Mouse (Mus musculus): ENCODE results near the gene Ifitm10. TPM values are rescaled to one million over a fixed set of nuclear protein-coding genes. Genes with fewer than 3 reads are reported as not detected.
"Not testable (repeated sequence)": the region's sequence is repeated elsewhere in the genome, so short reads cannot be mapped to it uniquely, and the experiment has no call there.

Gene Ifitm10
- polyA plus RNA-seq, 1 experiment from 2014 or later, result 7.5 TPM

- Histone ChIP-seq H3K4me2 (replicated peaks) (no peak overlapping the region), H3K9me3 (replicated peaks) (no peaks in the 10 kb centered on the region), H3K36me3 (no peaks in the 10 kb centered on the region), H3K9ac (no peak overlapping the region), H3K27me3 (no peaks in the 10 kb centered on the region), H3K4me1 (0 out of 2 replicates have a peak, but pooled peaks cover 5% of the 10 kb centered on the region), H3K27ac (replicated peaks) (no peak overlapping the region), H3K4me3 (replicated peaks) (no peak overlapping the region)
- 84% methylated on average over 8 of the region's 8 CpGs for WGBS
- ATAC-seq (ENCODE audit: insufficient number of reproducible peaks, low FRiP score, low TSS enrichment, low read depth), result no peak
Measured at GRCm38 (mm10) chr7:142335151-142335550, 38.4 kb downstream of the Ifitm10 start.

- peak; percentile 59; the same call in 1 of the 2 replicates for ATAC-seq (ENCODE audit: insufficient number of reproducible peaks, low FRiP score, low TSS enrichment, low read depth)
- no peaks in the 10 kb centered on the region for H3K9me3 ChIP-seq (replicated peaks)
- no peak overlapping the region for H3K4me2 ChIP-seq (replicated peaks)
- H3K27ac ChIP-seq (replicated peaks), result no peak overlapping the region
- no peaks in the 10 kb centered on the region for H3K36me3 ChIP-seq
- H3K4me1 ChIP-seq, result 0 out of 2 replicates have a peak, but pooled peaks cover 5% of the 10 kb centered on the region
- H3K4me3 ChIP-seq (replicated peaks), result no peak overlapping the region
- H3K27me3 ChIP-seq, result no peaks in the 10 kb centered on the region
- WGBS, result 1% methylated on average over 3 of the region's 3 CpGs
- no peak overlapping the region for H3K9ac ChIP-seq
Measured at GRCm38 (mm10) chr7:142334246-142334645, 39.3 kb downstream of the Ifitm10 start.

- not testable (repeated sequence) for H3K9ac ChIP-seq; H3K9me3 ChIP-seq (replicated peaks); H3K4me2 ChIP-seq (replicated peaks); H3K36me3 ChIP-seq; H3K4me1 ChIP-seq; H3K4me3 ChIP-seq (replicated peaks); H3K27me3 ChIP-seq
- peak; percentile 53 for ATAC-seq (ENCODE audit: insufficient number of reproducible peaks, low FRiP score, low TSS enrichment, low read depth)
- WGBS, result 40% methylated on average over 5 of the region's 9 CpGs
- H3K27ac ChIP-seq (replicated peaks), result peak overlapping the region; percentile 63; the same call in 1 of the 2 replicates
Measured at GRCm38 (mm10) chr7:142332741-142333140, 40.8 kb downstream of the Ifitm10 start.

GRCm38 (mm10) chr7:142331281-142331680, 42.3 kb downstream of the Ifitm10 start:
- Histone ChIP-seq H3K9me3 (replicated peaks) (no peaks in the 10 kb centered on the region), H3K4me3 (replicated peaks) (no peak overlapping the region), H3K27ac (replicated peaks) (no peak overlapping the region), H3K4me2 (replicated peaks) (no peak overlapping the region), H3K36me3 (no peaks in the 10 kb centered on the region), H3K9ac (no peak overlapping the region), H3K4me1 (0 out of 2 replicates have a peak, but pooled peaks cover 5% of the 10 kb centered on the region), H3K27me3 (no peaks in the 10 kb centered on the region)
- no peak for ATAC-seq (ENCODE audit: insufficient number of reproducible peaks, low FRiP score, low TSS enrichment, low read depth)
- WGBS, result 85% methylated on average over 4 of the region's 4 CpGs

GRCm38 (mm10) chr7:142330271-142330724, 43.3 kb downstream of the Ifitm10 start:
- Histone ChIP-seq H3K9ac (no peak overlapping the region), H3K36me3 (no peaks in the 10 kb centered on the region), H3K9me3 (replicated peaks) (no peaks in the 10 kb centered on the region), H3K27me3 (no peaks in the 10 kb centered on the region), H3K4me3 (replicated peaks) (no peak overlapping the region), H3K4me1 (0 out of 2 replicates have a peak, but pooled peaks cover 5% of the 10 kb centered on the region), H3K4me2 (replicated peaks) (no peak overlapping the region), H3K27ac (replicated peaks) (no peak overlapping the region)
- WGBS, result 72% methylated on average over 9 of the region's 9 CpGs
- ATAC-seq (ENCODE audit: insufficient number of reproducible peaks, low FRiP score, low TSS enrichment, low read depth), result no peak

- H3K4me3 ChIP-seq (replicated peaks), result no peak overlapping the region
- H3K36me3 ChIP-seq, result no peaks in the 10 kb centered on the region
- H3K9me3 ChIP-seq (replicated peaks), result no peaks in the 10 kb centered on the region
- no peak overlapping the region for H3K9ac ChIP-seq
- no peak overlapping the region for H3K27ac ChIP-seq (replicated peaks)
- H3K4me2 ChIP-seq (replicated peaks), result no peak overlapping the region
- no peaks in the 10 kb centered on the region for H3K4me1 ChIP-seq
- WGBS, result 58% methylated on average over 3 of the region's 3 CpGs
- H3K27me3 ChIP-seq, result no peaks in the 10 kb centered on the region
- no peak for ATAC-seq (ENCODE audit: insufficient number of reproducible peaks, low FRiP score, low TSS enrichment, low read depth)
Measured at GRCm38 (mm10) chr7:142328507-142328906, 45.0 kb downstream of the Ifitm10 start.

- H3K9ac ChIP-seq, result no peak overlapping the region
- ATAC-seq (ENCODE audit: insufficient number of reproducible peaks, low FRiP score, low TSS enrichment, low read depth), result no peak
- no peaks in the 10 kb centered on the region for H3K27me3 ChIP-seq
- no peak overlapping the region for H3K4me2 ChIP-seq (replicated peaks)
- H3K27ac ChIP-seq (replicated peaks), result 0 out of 2 replicates have a peak overlapping the region, but pooled peaks have one; percentile 7
- H3K9me3 ChIP-seq (replicated peaks), result no peaks in the 10 kb centered on the region
- WGBS, result 42% methylated on average over 9 of the region's 9 CpGs
- no peaks in the 10 kb centered on the region for H3K36me3 ChIP-seq
- H3K4me1 ChIP-seq, result no peaks in the 10 kb centered on the region
- no peak overlapping the region for H3K4me3 ChIP-seq (replicated peaks)
Measured at GRCm38 (mm10) chr7:142326714-142327445, 46.7 kb downstream of the Ifitm10 start.

- H3K27me3 ChIP-seq, result no peaks in the 10 kb centered on the region
- H3K9ac ChIP-seq, result no peak overlapping the region
- no peak overlapping the region for H3K4me2 ChIP-seq (replicated peaks)
- H3K4me1 ChIP-seq, result peaks cover 5% of the 10 kb centered on the region; the same call in 1 of the 2 replicates
- no peaks in the 10 kb centered on the region for H3K9me3 ChIP-seq (replicated peaks)
- 78% methylated on average over 12 of the region's 12 CpGs for WGBS
- H3K27ac ChIP-seq (replicated peaks), result no peak overlapping the region; the same call in 1 of the 2 replicates
- H3K4me3 ChIP-seq (replicated peaks), result no peak overlapping the region
- no peaks in the 10 kb centered on the region for H3K36me3 ChIP-seq
- ATAC-seq (ENCODE audit: insufficient number of reproducible peaks, low FRiP score, low TSS enrichment, low read depth), result no peak
Measured at GRCm38 (mm10) chr7:142323396-142324117, 50.0 kb downstream of the Ifitm10 start.

- no peaks in the 10 kb centered on the region for H3K36me3 ChIP-seq
- no peak overlapping the region for H3K27ac ChIP-seq (replicated peaks)
- no peaks in the 10 kb centered on the region for H3K9me3 ChIP-seq (replicated peaks)
- WGBS, result 77% methylated on average over 6 of the region's 6 CpGs
- no peak overlapping the region for H3K4me3 ChIP-seq (replicated peaks)
- no peaks in the 10 kb centered on the region for H3K27me3 ChIP-seq
- no peak overlapping the region for H3K4me2 ChIP-seq (replicated peaks)
- no peak overlapping the region for H3K9ac ChIP-seq
- no peak for ATAC-seq (ENCODE audit: insufficient number of reproducible peaks, low FRiP score, low TSS enrichment, low read depth)
- peaks cover 13% of the 10 kb centered on the region for H3K4me1 ChIP-seq
Measured at GRCm38 (mm10) chr7:142322641-142323040, 50.9 kb downstream of the Ifitm10 start.

- H3K27me3 ChIP-seq; H3K9ac ChIP-seq; H3K4me3 ChIP-seq (replicated peaks); H3K9me3 ChIP-seq (replicated peaks); H3K4me2 ChIP-seq (replicated peaks); H3K36me3 ChIP-seq: not testable (repeated sequence)
- peak; percentile 71 for ATAC-seq (ENCODE audit: insufficient number of reproducible peaks, low FRiP score, low TSS enrichment, low read depth)
- WGBS, result 47% methylated on average over 4 of the region's 10 CpGs
- peak overlapping the region; percentile 68; the same call in 1 of the 2 replicates for H3K27ac ChIP-seq (replicated peaks)
- peaks cover 16% of the 10 kb centered on the region for H3K4me1 ChIP-seq
Measured at GRCm38 (mm10) chr7:142321637-142322306, 51.8 kb downstream of the Ifitm10 start.

- Histone ChIP-seq H3K27me3 (no peaks in the 10 kb centered on the region), H3K36me3 (no peaks in the 10 kb centered on the region), H3K4me1 (peaks cover 16% of the 10 kb centered on the region), H3K9me3 (replicated peaks) (no peaks in the 10 kb centered on the region), H3K9ac (no peak overlapping the region), H3K4me3 (replicated peaks) (no peak overlapping the region), H3K4me2 (replicated peaks) (no peak overlapping the region), H3K27ac (replicated peaks) (peak overlapping the region; percentile 68)
- WGBS, result 19% methylated on average over 2 of the region's 2 CpGs
- no peak for ATAC-seq (ENCODE audit: insufficient number of reproducible peaks, low FRiP score, low TSS enrichment, low read depth)
Measured at GRCm38 (mm10) chr7:142320906-142321305, 52.6 kb downstream of the Ifitm10 start.
